Mouse (Mus musculus) heart, postnatal 0 days (tissue): ENCODE data around the gene Dok4.

Experiments
- CTCF ChIP-seq: IDR thresholded peaks from 2 replicates; pipeline ENCODE4 v1.5.1; 2016; ENCODE audit warnings: antibody characterized with exemption, control low read depth, low read depth
- EP300 ChIP-seq: IDR thresholded peaks from 2 replicates; pipeline ENCODE4 v1.6.1; 2016; ENCODE audit warnings: antibody characterized with exemption, low read depth

DNA sequence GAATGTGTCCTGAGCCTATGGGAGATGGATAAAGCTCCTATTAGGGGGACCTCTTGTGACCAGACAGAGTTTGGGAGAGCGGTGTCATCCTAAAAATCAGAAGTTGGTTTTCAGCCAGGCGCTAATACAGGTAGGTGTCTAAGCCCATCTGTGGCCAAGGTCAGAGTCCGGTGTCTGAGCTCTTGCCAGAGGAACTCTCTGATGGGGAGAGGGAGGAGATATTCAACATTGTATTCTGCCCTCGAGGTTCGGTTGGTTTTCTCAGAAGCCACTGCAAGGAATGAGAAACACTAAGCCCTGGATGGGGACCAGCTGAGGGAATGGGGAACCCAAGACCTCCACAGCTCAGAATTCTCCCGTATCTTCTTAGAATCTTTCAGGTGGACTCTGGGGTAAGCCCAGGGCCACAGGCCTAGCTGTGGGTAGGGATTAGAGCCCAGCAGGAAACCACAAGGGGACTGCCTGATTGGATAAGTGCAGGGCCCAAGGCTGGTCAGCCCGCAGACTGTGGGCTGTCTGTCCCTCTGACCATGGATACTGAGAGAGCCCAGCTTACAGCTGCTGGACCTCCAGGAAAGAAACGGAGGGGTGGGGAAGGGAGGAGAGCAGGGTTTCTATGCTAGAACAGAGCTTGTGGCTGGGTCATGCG is 40.3 kb upstream of the Dok4 start:
- TF ChIP-seq CTCF: no peak
- no peak for TF ChIP-seq EP300
